Mouse (Mus musculus) c-Kit-positive CD71-negative TER-119-negative erythroid progenitor cells, embryonic 14.5 days (primary cell): ENCODE data around the gene Tmem50a.
A peak's percentile ranks its signal among the peaks of the same experiment; 100 is the strongest.
"Not testable (repeated sequence)": the region's sequence is repeated elsewhere in the genome, so short reads cannot be mapped to it uniquely, and the experiment has no call there.

ENCODE experiments used
- DNase-seq: peaks from one replicate; pipeline ENCODE4 v3.0.0-alpha.2; 2013; ENCODE audit warnings: low read depth

The Tmem50a gene

GRCm38 (mm10) chr4:134923258-134924018 is 8.6 kb upstream of the Tmem50a start, which contains the start of gene Rsrp1:
Gene Rsrp1 (plus strand): TSS chr4:134923592.
- DNase-seq = peak; percentile 93

GRCm38 (mm10) chr4:134922925-134923244 is 8.1 kb upstream of the Tmem50a start:
- no peak for DNase-seq

- no peak for DNase-seq
These were observed 7.5 kb upstream of the Tmem50a start for GRCm38 (mm10) chr4:134922111-134922924.

- DNase-seq = no peak
These were observed 6.9 kb upstream of the Tmem50a start for GRCm38 (mm10) chr4:134921703-134922102.

GRCm38 (mm10) chr4:134920631-134921030 is 5.8 kb upstream of the Tmem50a start:
- DNase-seq = no peak

- no peak for DNase-seq
These were observed 5.1 kb upstream of the Tmem50a start for GRCm38 (mm10) chr4:134919733-134920540.

GRCm38 (mm10) chr4:134918381-134918780 is 3.6 kb upstream of the Tmem50a start:
- DNase-seq = no peak

GRCm38 (mm10) chr4:134917194-134917593 is 2.4 kb upstream of the Tmem50a start:
- no peak for DNase-seq

GRCm38 (mm10) chr4:134915223-134916050 is 613 bp upstream of the Tmem50a start:
- DNase-seq = no peak

GRCm38 (mm10) chr4:134914122-134914863 is 531 bp downstream of the Tmem50a start:
- no peak for DNase-seq

- no peak for DNase-seq
These were observed 1.4 kb downstream of the Tmem50a start for GRCm38 (mm10) chr4:134913413-134913812.

- DNase-seq = not testable (repeated sequence)
These were observed 3.4 kb downstream of the Tmem50a start for GRCm38 (mm10) chr4:134911406-134911805.

GRCm38 (mm10) chr4:134903046-134903445 is 11.8 kb downstream of the Tmem50a start:
- DNase-seq = no peak

GRCm38 (mm10) chr4:134901126-134901525 is 13.7 kb downstream of the Tmem50a start:
- DNase-seq = no peak

GRCm38 (mm10) chr4:134897256-134897655 is 17.6 kb downstream of the Tmem50a start:
- no peak for DNase-seq

- DNase-seq = no peak
These were observed 22.7 kb downstream of the Tmem50a start for GRCm38 (mm10) chr4:134892096-134892495.

GRCm38 (mm10) chr4:134884364-134884763 is 30.5 kb downstream of the Tmem50a start:
- no peak for DNase-seq

GRCm38 (mm10) chr4:134883808-134884207 is 31.0 kb downstream of the Tmem50a start:
- DNase-seq = no peak

- DNase-seq = no peak
These were observed 31.6 kb downstream of the Tmem50a start for GRCm38 (mm10) chr4:134883266-134883665.

GRCm38 (mm10) chr4:134880041-134880440 is 34.8 kb downstream of the Tmem50a start:
- no peak for DNase-seq
